Mouse (Mus musculus) E14TG2a.4 (cell line): ENCODE measurements around the gene Klk11.

Experiments used
- H3K27me3 ChIP-seq: 2 replicates; pipeline ENCODE4 v1.6.1; 2014; ENCODE audit warnings: low read length, control low read depth; ENCODE audit not compliant: insufficient read depth
- H3K36me3 ChIP-seq: 2 replicates; pipeline ENCODE4 v1.6.1; 2014; ENCODE audit warnings: low read length, control low read depth; ENCODE audit not compliant: insufficient read depth
- H3K4me1 ChIP-seq: replicated peaks from 2 replicates; pipeline ENCODE4 v1.6.1; 2014; ENCODE audit warnings: low read depth, low read length, control low read depth
- H3K4me3 ChIP-seq: replicated peaks from 2 replicates; pipeline ENCODE4 v1.5.1; 2014; ENCODE audit warnings: mild to moderate bottlenecking, low read length
- H3K9me3 ChIP-seq: 2 replicates; pipeline ENCODE4 v1.6.1; 2014; ENCODE audit warnings: low read length, control low read depth
- CTCF ChIP-seq: conservative IDR thresholded peaks from 2 replicates; pipeline ENCODE4 v1.5.1; 2014; ENCODE audit warnings: low read length
- NANOG ChIP-seq: IDR thresholded peaks from 2 replicates; pipeline ENCODE4 v1.6.1; 2014; ENCODE audit warnings: borderline replicate concordance, low read length, mixed read lengths
- POU5F1 ChIP-seq: IDR thresholded peaks from 2 replicates; pipeline ENCODE4 v1.6.1; 2014; ENCODE audit warnings: low read length, borderline replicate concordance

The Klk11 gene

DNA sequence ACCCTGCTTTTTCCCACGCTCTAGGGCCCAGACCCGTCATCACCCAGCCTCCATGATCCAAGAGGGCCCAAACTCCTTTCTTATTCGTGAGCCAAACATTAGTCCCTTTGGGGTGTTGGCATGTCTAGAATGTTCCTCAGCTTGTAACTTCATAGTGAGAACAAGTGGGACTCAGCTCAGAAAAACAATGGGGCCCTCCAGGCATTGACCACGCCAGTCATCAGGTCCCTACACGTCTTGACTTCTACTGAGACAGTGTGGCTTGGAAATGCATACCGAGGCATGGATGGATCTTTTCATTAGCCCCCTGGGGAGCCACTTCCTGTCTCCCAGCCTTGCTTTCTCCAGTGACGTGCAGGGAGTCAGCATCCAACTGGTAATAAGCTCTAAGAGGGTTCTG lies 25.5 kb downstream of the Klk11 start:
- H3K27me3 ChIP-seq: peaks cover 24% of the 10 kb centered on the region
- H3K9me3 ChIP-seq: no peaks in the 10 kb centered on the region
- TF ChIP-seq NANOG: no peak
- no peak for TF ChIP-seq CTCF
- TF ChIP-seq POU5F1: no peak
- H3K4me3 ChIP-seq: no peak overlapping the region
- peaks cover 28% of the 10 kb centered on the region for H3K36me3 ChIP-seq
- H3K4me1 ChIP-seq: peaks cover 63% of the 10 kb centered on the region

DNA sequence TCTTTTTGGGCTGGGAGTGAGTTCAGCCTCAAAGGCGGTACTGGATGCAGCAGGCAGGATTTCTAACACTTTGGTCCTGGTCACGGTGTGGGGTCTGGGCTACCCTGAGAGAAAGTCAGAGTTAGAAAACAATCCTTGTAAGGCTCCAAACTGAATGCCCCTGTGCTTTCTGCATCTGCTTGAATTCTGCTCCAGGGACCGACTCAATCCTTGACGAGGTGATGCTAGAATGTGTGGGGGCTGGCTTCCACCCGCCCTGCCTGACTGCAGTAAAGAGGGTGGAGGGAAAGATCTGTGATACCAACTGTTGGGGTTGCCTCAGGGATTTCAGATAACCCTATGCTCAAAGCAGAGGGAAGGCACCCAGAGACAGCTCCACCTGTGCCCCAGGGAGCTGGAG lies 36.6 kb downstream of the Klk11 start, which contains the start of gene Klk7:
TSS of gene Klk7 (plus strand) at position 301 of the 400 bp plus-strand sequence.
- no peak within 1 kb of the TSS for H3K4me3 ChIP-seq
- no peak for TF ChIP-seq NANOG
- no peak for TF ChIP-seq CTCF
- no peak for TF ChIP-seq POU5F1
- H3K4me1 ChIP-seq: peaks cover 36% of the 10 kb centered on the region
- no peaks in the 10 kb centered on the region for H3K36me3 ChIP-seq
- peaks cover 14% of the 10 kb centered on the region for H3K9me3 ChIP-seq
- 0 out of 2 replicates have a peak, but pooled peaks cover 11% of the 10 kb centered on the region for H3K27me3 ChIP-seq

DNA sequence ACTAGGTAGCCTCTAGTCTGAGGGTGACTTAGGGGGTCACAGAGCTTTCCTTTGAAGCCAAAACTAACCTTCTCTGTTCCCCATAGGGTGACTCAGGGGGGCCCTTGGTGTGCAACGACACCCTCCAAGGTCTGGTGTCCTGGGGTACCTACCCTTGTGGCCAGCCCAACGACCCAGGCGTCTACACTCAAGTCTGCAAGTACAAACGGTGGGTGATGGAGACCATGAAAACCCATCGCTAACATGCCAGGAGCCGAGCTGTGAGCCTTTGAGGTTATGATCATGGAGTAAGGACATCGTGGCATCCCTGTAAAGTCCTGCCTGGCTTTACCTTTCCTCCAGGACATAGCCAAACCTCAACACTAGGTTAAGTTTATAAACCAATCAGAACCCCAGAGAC lies 40.8 kb downstream of the Klk11 start:
- Histone ChIP-seq H3K27me3 (0 out of 2 replicates have a peak, but pooled peaks cover 12% of the 10 kb centered on the region), H3K4me3 (no peak overlapping the region), H3K4me1 (peaks cover 27% of the 10 kb centered on the region), H3K9me3 (peaks cover 14% of the 10 kb centered on the region), H3K36me3 (no peaks in the 10 kb centered on the region)
- TF ChIP-seq CTCF: no peak
- TF ChIP-seq POU5F1: no peak
- no peak for TF ChIP-seq NANOG

DNA sequence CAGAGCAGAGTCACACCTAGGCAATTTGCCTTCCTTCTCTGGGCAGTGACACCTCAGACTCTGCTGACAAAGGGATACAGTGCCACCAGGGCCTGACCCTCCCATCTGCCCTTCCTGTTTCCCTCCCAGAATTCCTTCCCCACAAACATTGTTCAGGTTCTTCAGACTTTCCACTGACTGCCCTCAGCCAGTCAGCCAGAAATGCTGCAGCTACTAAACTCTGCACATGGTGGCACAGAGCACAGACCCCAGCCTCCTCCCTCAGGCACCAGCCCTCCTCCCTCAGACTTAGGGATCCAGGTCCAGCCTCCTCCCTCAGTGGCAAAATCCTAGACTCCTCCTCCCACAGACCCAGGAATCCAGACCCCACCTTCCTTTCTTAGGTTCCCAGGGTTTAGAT lies 42.3 kb downstream of the Klk11 start:
- Histone ChIP-seq H3K4me1 (peaks cover 21% of the 10 kb centered on the region), H3K36me3 (no peaks in the 10 kb centered on the region), H3K27me3 (0 out of 2 replicates have a peak, but pooled peaks cover 17% of the 10 kb centered on the region), H3K4me3 (no peak overlapping the region), H3K9me3 (peaks cover 14% of the 10 kb centered on the region)
- TF ChIP-seq CTCF (no peak), POU5F1 (no peak), NANOG (no peak)

DNA sequence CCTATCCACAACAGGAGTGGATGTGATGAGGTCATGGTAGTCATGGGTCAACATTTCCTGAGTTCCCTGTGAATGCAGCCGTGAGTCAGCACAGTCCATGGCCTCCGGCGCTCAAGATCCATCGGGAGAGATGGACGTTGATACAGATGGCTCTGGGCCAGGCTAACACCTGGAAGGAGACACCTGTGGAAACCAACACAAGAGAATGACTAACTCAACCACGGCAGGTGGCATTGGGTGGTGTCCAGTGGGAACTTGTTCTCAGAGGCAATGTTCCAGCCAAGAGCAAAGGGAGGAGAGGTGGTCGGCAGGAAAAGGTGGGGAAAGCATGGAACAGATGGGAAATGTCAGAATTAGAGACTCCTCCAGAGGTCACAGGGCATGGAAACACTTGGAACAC lies 47.2 kb downstream of the Klk11 start:
- H3K9me3 ChIP-seq: no peaks in the 10 kb centered on the region
- H3K27me3 ChIP-seq: peaks cover 20% of the 10 kb centered on the region
- no peaks in the 10 kb centered on the region for H3K36me3 ChIP-seq
- TF ChIP-seq NANOG (no peak), CTCF (no peak), POU5F1 (no peak)
- peaks cover 12% of the 10 kb centered on the region for H3K4me1 ChIP-seq
- H3K4me3 ChIP-seq: no peak overlapping the region

DNA sequence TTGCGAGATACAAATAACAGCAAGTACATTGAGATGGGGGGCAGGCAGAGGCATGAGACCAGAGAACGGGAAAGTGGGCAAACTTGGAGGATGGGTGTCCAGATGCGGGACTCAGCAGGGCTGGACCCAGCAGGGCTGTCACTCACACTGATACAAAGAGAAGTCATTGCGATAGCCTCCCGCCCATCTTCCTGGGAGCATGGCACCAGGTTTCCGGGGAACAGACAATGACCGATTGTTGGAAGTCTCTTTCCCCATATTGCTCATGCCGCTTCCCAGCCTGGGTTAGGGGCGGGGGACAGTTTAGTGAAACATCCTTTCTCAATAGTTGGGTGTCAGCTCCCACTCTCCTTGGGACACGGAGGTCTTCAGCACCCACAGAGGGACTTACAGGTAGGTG lies 49.8 kb downstream of the Klk11 start, which contains the start of gene Klk6:
TSS of gene Klk6 (plus strand) at position 301 of the 400 bp plus-strand sequence.
- TF ChIP-seq NANOG (no peak), CTCF (no peak), POU5F1 (no peak)
- Histone ChIP-seq H3K9me3 (no peaks in the 10 kb centered on the region), H3K4me3 (no peak within 1 kb of the TSS), H3K36me3 (no peaks in the 10 kb centered on the region), H3K4me1 (peaks cover 4% of the 10 kb centered on the region), H3K27me3 (peaks cover 32% of the 10 kb centered on the region)

DNA sequence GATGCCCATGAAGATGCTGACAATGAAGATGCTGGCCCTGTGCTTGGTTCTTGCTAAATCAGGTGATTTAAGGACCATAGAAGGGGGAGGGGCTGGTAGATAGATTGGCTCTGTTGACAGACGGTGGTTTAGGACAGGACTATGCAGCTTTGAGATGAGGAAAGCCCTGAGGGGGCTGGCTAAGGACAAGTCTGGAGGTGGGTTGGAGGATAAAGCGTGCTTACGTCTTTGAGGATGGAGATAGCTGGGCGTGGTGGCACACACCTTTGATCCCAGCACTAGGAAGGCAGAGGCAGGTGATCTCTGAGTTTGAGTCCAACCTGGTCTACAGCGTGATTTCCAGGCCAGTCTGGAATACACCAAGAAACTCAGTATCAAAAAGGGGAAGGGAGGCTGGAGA lies 51.7 kb downstream of the Klk11 start:
- Histone ChIP-seq H3K4me1 (peaks cover 4% of the 10 kb centered on the region), H3K27me3 (peaks cover 38% of the 10 kb centered on the region), H3K9me3 (no peaks in the 10 kb centered on the region), H3K36me3 (no peaks in the 10 kb centered on the region), H3K4me3 (no peak overlapping the region)
- TF ChIP-seq NANOG (no peak), POU5F1 (no peak), CTCF (no peak)

DNA sequence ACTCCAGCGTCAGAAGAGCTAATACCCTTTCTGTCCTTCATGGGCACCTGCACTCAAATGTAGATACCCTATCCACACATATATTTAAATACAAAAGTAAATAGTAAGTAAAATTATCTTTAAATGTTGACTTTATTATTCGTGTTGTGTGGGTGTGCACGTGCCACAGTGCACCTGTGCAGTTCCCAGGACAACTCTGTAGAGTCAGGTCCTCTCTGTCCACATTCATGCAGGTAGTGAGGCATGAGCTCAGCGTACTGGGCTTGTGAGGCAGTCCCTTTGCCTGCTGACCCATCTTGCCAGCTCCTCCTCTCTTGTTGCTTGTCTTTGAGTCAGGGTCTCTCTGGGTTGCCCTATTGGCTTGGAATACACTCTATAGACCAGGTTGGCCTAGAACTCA lies 53.3 kb downstream of the Klk11 start:
- TF ChIP-seq CTCF (no peak), POU5F1 (no peak), NANOG (no peak)
- Histone ChIP-seq H3K36me3 (no peaks in the 10 kb centered on the region), H3K27me3 (peaks cover 43% of the 10 kb centered on the region), H3K9me3 (no peaks in the 10 kb centered on the region), H3K4me3 (no peak overlapping the region), H3K4me1 (peaks cover 7% of the 10 kb centered on the region)
